Mouse (Mus musculus): ENCODE results near the gene Serf2.

GRCm38 (mm10) chr2:121447006-121447405 lies 2.0 kb upstream of the Serf2 start:
- TF ChIP-seq ZC3H11A (IDR thresholded peaks at IDR 0.05; ENCODE audit: borderline replicate concordance, low read depth, low read length) (no peak), ZNF384 (IDR thresholded peaks at IDR 0.05; ENCODE audit: low read depth, low read length) (no peak), HCFC1 (IDR thresholded peaks at IDR 0.05; ENCODE audit: borderline replicate concordance, insufficient read depth, low read length) (no peak)
